Mouse (Mus musculus) frontal cortex, adult 2 months (tissue): Measurements from ENCODE around the gene Rgs12. TPM values are rescaled to one million over a fixed set of nuclear protein-coding genes. Genes with fewer than 3 reads are reported as not detected.
A peak's percentile ranks its signal among the peaks of the same experiment; 100 is the strongest.

ENCODE experiments used
- DNase-seq, 2 experiments: peaks; one replicate each; pipeline ENCODE4 v3.0.0; 2022; ENCODE audit warnings: low spot score in 1 of 2; ENCODE audit errors: extremely low spot score in 1 of 2
- polyA plus RNA-seq: library from polyadenylated mRNA; depleted of rRNA; stranded (reverse); fragments of >200 nt; gene quantifications from 2 replicates; pipeline ENCODE4 v1.2.3, GENCODE M21; 2012

The Rgs12 gene
- polyA plus RNA-seq, 1 experiment, result 58.1 TPM

DNA sequence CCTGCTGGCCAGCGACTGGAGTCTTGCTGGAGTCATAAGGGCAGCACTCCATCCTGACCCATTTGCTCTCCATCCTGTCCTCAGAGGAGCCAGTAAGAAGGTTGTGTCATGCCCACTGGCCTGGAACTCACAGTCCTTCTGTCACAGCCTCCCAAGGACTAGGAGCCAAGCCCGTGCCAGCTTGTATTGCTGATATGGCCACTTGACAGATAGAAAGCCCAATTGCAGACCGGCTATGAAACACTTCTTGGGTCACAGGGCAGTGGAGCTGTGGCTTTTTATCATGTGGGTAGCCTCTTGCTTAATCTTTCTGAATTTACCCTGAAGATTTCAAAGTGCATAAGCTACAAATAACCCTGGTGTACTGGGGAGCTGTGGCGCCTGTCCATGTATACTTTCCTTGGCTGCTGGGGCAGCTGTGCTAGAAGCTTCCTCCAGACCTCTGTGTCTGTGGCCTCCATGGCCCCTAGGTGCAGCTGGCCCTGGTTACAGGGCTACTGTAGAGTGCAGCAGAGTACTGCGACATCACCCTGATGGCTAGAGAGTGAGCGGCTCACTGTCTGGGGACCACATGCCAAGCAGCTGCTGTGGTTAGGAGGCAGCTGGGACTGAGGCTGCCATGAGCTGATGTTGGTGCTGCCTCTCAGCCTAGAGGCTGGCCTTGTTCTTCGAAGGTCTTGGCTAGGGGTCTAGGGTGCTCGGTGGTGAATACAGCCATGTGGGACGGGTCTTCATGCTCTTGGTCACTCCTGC, 27.5 kb downstream of the Rgs12 start:
- DNase-seq, result no peak

DNA sequence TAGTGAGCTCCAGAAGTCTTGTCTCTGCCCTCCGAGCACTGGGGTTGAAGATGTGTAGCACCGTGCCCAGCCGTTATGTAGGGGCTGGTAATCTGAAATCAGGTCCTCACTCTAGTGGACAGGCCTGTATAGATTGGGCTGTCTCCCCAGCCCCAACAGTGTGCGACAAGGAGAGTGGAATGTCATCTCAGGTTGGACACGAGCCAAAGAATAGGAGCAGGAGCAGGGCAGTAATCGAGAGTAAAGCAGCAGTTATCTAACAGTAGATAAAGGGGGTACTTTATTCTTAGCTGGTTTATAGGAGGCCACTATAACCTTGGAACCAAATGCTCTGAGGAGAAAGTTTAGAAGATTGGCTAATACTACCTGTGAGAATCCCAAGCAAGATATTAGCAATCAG, 30.9 kb downstream of the Rgs12 start:
- DNase-seq, result no peak

DNA sequence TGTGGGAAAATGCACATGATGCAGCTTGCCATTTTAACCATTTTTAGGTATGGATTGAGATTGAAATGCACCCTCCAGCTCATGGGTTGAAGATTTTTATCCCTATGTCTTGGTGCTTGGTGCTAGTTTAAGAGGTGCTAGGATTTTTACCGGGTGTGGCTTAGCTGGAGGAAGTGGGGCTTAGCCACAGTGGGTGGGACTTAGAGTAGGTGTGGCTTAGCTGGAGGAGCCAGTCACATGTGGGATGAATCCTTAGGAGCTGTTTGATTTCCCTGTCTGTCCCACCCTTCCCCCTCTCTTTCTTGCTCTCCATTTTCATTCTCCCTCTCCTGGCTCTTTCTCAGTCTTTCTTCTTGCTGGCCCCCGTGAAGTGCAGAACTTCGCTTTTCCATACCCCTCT, 32.5 kb downstream of the Rgs12 start:
- no peak for DNase-seq

DNA sequence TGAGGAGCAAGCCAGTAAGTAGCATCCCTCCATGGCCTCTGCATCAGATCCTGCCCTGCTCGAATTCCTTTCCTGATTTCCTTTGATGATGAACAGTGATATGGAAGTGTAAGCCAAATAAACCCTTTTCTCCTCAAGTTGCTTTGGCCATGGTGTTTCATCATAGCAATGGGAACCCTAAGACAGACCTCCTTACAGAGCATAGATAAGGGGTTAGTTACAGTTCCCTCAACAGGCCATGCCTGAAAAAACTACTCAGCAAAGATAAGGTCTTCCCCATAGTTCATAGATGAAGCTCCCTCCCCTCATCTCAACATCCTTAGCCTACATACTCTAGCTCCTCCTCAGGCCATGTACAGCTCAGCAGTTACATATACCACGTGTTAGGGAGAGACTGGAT, 35.7 kb downstream of the Rgs12 start:
- DNase-seq, result no peak

DNA sequence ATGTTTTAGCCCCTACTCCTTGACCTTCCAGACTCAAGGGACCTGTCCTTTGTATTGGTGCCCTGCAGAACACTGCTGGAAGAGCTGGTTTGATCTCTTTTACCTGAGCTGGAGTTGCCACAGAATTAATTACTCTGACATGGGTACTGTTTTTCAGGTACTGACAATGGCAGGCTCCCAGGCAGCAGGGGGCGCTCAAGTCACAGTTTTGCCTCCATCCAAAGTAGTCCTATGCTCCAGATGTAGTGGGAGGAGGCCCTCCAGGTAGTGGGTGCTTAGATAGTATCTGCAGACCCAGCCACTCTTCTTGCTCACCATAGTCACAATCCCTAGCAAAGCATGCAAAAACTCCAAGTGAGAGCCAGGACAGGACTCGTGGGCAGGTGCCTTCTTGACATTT, 36.6 kb downstream of the Rgs12 start:
- DNase-seq, result peak; percentile 42 to 94

DNA sequence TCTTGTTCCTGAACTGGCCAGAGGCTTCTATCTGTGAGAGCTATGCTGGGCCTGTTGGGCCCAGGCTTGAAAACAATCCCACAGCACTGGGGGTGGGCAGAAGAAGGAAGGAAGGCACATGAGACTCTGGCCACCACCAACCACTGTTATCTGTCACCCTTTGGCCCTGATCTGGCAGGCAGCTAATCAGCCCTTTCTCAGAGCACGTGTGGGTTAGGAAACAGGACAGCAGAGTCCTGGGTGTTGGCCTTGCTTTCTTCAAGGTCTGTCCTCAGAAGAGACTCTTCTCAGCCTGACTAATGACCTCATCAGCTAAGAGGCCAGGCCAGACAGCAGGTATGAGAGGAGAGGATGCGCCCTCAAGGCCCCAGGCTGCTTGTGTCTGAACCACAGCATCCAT, 38.2 kb downstream of the Rgs12 start:
- DNase-seq, result no peak

DNA sequence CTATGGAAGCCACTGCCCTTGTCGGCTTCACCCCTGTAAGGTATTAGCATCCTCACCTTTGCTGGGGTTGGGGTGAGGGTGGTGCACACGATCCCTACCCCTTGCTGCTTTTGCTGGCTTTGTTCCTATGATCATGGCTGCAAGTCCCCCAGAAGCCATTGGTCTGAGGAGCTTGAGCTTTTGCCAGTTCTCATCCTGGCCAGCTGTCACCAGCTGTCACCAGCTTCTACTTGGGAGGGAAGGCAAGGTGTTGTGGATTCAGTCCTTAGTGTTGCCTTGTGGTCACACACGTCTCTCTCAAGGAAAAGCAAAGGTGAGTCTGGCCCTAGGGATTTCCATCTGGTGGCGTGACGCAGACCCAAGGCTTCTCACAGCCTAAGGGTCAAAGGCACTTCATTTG, 39.4 kb downstream of the Rgs12 start:
- DNase-seq, result no peak

DNA sequence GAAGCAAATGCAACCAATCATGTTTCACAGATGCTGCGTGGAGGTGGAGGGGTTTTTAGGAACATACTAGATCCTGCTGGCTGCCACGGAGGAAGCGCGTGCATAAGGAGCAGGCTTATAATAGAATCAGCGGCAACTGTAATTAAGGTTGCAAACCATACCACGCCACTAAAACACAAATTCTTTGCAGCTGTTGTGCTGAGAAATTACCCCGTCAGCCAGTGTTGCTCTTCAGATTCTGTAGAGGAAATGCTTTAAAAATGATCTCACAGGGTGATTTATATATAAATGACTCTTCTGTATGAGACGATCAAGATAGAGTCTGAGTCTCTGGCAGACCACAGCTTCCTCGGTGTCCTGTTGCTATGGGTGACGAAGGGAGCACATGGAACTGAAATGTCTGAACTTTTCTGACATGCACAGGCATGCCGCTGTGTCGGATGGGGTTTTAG, 40.1 kb downstream of the Rgs12 start:
- DNase-seq, result peak; percentile 67 to 83

DNA sequence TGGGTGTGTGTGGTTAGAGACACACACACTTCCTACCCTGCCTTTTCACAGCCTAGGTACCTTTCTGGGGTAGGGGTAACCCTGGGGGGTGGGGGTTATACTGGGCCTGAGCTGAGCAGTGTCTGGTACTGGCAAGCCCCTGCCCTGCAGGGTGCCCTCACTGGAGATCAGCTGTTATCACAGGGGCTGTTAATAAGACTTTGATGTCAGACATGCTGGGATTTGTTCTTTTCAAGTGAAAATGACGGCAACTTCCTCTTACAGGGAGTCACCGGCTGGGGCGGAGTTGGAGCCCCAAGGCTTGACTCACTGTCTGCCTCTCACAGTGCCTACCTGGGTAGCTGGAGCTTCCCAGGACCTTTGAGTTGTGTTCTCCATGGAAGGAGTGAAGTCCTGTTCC, 49.5 kb downstream of the Rgs12 start:
- no peak for DNase-seq

DNA sequence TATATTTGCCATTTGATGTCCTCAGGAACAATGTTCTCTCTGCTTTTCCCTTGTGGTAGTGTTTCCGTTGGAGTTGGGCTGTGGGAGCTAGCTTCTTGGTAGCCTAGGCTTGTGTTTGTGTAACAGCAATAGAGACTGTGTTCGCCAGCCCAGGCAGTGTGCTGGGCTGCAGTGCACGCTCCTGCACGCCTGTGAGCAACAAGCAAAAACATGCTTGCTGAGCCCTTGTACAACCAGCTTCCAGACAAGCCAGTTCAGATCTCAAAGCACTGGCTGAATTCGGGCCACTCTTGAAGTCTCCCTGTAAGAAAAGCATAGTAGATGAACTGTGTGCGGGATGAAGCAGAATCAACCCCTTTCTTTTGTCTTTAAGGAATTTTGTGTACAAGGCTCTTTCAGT, 50.0 kb downstream of the Rgs12 start:
- DNase-seq, result no peak

DNA sequence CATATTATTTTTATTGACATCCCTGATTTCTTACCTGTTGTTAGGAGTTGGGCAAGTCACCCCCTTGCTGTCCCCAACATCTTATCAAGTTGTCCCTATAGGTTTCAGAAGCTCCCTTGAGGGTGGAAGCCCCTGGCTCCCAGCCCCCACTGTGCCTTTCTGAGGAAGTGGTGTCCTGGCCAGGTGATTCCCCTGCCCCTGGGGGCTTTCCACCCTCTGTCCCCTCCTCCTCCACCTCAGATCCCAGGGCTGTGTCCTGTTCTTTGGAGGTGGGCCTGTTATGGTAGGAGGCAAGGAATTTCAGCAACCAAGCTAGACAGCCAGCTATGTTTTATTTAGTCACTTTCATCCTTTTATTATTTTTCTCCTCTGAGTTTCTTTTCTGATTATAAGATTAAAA, 51.1 kb downstream of the Rgs12 start:
- DNase-seq, result no peak

DNA sequence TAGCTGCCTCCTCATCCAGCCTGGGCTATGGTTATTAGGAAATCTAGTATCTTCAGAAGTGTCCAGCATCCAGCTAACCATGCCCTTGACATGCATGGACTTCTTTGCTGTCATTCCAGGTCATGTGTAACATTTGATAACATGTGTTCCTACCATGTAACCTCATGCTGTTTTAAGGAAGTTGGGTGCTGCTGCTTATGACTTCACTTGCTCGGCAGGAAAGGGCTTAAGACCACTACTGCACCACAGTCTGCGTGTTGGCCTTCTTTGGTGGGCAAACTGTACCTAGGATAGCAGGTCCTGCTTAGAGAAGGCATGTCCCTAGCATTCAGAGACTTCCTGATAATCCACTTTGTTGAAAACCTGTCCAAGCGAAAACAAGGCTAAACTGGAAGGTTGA, 51.9 kb downstream of the Rgs12 start:
- no peak for DNase-seq

DNA sequence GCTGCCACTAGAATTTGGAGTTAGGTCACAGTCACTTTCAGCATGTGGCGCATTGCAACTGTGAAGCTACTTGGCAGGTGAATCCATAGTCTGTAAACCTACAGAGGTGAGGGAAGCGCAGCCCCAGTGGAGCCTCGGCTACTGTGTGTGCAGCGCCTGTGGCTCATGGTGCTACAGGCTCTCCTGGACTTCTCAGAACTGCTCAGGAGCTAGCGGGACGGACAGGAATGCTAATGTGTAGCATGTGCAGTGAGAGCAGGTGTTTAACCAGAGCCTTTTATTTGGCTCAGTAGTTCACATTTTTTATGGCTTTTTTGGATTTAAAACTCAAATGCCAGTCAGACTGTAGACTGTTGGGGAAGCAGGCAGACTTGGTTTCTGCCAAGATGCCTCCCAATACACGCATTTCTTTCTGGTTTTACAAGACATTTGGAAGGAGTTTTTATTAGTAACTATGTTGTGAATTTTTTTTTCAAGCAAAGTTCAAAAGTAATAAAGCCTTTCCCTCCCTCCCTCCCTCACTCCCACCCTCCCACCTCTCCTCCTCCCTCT, 54.4 kb downstream of the Rgs12 start:
- DNase-seq, result peak in 1 of 2 experiments; percentile 22

DNA sequence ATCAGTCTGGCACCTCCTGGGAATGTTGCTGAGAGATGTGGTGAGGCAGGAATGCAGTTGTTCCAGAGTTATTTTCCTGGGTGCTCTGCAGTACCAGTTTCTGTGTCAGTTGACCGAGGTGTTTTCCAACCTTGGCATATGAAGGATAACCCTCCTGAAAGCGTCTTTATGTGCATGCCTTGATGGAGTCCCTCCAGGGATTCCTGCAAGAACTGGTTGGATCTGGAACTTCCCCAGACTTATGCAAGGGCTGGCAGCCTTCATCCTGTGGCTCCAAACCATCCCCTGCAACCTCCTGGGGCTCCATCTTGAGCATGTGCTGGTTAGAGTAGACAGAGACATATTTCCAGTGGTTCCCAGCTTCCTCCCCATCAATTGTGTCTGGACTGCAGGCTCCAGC, 55.5 kb downstream of the Rgs12 start:
- DNase-seq, result no peak

DNA sequence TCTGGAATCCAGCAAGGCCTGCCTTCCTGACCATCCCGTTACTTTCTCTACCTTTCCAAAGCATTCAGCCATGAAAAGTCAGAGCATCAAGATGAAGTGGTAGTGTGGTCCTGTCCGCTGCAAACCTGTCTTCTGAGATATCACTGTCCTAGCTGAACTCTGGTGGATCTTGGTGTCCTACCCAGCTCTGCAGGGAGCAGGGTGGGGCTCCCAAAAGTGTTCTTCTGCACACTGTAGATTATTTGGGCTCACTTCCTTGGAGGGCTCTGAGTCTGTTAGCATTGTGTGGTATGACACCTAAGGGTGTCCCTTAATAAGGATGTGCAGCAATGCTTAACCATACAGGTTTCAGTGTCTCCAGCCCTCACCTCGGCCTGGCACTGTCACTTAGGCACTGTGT, 56.4 kb downstream of the Rgs12 start:
- DNase-seq, result no peak

DNA sequence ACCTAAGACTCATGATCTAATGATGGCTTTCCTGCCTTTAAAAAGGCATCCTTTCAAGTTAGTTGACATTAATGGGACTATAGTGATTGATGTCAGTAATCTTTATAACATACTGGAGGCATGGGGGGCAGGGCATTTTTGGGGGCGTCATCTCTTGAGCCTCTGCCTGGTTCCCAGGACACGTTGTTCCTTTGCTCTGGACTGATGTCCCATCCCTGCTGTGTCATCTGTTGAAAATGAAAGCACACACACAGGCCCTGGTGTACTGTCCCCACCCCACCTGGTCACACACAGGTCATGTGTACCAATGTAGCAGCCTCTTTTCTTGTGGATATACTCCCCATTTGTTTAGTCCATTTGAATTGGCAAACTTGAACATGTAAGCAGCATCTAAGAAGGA, 57.4 kb downstream of the Rgs12 start:
- no peak for DNase-seq

DNA sequence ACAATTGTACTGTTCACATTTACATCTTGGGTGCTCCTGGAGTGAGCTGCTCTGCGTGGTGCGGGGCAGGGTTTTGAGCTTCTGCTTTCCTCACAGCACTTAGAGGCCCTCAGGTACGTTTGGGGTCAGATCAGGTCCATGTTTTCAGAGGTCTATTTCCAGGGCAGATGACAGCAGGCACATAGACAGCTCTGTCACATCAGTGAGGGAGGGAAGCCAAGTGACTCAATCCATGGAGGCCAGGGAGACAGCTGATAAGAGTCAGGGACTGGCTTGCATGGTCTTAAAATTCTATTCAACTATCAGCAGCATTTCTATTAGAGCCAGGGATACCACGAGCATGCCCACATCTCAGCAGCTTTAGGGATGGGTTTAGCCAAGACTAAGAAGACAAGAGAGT, 59.9 kb downstream of the Rgs12 start:
- DNase-seq, result no peak

DNA sequence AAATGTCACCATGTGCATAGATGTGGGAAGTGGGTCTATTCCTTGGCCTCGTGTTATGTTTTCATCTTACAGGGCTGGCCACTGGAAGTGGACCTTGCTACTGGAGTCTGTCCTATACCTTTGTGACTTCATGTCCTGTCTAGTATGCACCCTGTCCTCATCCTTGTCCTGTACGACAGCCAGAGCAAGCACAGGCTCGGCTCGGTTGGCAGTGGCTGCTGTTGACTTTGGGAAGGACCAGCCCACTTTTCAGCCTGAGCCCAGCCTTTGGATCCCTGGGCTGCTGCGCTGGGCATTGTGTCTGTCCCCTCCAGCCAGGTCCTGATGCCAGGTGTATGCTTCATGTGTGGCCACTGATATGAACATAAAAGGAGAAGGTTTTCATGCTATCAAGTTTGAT, 61.4 kb downstream of the Rgs12 start:
- DNase-seq, result no peak

DNA sequence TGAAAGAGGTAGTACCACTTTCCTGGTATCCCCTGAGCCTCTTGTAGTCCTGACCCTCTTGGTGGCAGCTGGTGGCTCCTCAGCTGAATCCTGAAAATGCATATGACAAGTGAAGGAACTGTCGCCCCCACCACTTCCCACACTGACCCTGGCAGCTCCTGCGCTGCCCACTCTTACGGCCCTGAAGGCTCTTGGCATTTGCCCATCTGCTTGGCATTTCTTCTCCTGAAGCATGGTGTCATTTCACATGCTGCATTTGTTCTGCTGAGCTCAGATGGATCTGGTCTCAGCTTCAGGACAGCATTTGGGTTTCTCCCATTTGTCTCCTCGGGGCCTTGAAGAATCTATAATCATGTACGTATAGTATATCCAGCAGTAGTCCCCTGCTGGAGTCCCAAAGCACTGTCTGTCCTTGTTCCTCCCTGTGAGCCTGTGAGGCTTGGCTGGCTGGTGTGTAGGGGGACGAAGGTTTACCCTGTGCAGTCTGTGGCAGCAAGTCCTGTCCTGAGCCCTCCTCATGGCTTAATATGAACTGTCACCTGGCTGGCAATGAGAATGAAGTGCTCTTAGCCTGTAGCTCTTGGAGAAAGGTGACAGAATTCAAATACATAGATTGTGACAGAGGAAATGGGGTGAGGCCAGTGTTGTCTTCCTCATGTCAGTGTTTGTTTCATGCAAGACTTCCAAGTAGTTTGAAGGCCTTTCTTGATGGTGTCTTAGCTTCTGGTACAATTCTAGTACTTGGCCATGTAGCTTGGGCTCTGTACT, 62.1 kb downstream of the Rgs12 start:
- DNase-seq, result no peak

DNA sequence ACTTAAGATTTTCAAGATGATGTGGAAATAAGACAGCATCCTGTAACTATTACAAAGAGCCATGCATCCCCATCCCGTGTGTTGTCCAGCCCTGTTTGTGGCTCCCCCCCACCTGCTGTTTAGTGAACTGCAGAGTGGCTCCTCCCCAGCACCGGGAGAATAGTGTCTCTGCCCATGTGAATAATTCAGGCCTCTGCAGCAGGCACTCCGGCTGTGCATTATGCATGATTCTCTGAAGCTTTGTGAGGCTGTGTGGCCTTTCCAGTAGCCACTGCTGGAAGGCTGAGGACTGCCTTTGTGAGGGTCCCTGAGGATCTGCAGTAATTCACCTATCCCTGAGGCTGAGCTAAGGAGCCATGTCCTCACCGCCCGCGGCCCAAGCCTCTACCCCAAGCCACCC, 64.8 kb downstream of the Rgs12 start:
- DNase-seq, result no peak

DNA sequence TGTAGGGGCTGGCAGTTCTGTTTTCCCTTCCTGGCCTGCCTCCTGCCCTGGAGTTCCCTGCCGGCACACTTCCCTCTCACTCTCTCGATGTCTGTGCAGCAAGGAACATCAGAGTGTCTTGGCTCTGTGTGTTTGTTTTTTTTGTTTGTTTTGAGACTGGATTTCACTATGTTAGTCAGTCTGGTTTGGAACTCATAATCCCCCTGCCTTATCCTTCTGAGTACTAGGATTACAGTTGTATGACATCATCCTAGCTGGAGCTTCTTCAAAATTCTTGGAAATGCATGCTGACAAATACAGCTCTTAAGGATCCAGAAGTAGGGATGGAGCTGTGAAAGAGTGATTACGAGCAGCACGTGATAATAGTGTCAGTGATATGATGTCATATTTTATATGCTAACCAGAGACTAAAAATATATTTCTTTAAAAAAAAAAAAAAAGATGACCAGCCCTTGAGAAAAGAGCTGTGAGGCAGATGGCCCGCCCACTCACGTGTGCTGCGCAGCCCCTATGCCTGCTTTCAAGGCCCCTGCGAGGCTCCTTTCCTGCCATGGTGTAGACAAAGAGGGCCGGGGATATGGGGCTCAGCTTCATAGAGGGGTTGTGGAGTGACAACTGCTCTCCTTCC, 70.5 kb downstream of the Rgs12 start:
- DNase-seq, result peak in 1 of 2 experiments; percentile 54
